Mouse (Mus musculus) embryonic facial prominence, embryonic 15.5 days (tissue): Measurements from ENCODE around the gene Gm17622. TPM values are rescaled to one million over a fixed set of nuclear protein-coding genes. Genes with fewer than 3 reads are reported as not detected.
A peak's percentile ranks its signal among the peaks of the same experiment; 100 is the strongest.

Experiments
- ATAC-seq: fragments of 200-750 bp; cut with Nextera tagmentation; 2 replicates; pipeline ENCODE4 v1.8.0; 2017; ENCODE audit warnings: low read depth, moderate TSS enrichment; ENCODE audit not compliant: insufficient number of reproducible peaks, low FRiP score, low TSS enrichment
- H3K27ac ChIP-seq: fragments of 300-500 bp; sonication (generic); replicated peaks from 2 replicates; pipeline ENCODE4 v1.5.1; 2015; ENCODE audit warnings: mild to moderate bottlenecking, inconsistent platforms
- H3K27me3 ChIP-seq: fragments of 300-500 bp; sonication (generic); 2 replicates; pipeline ENCODE4 v1.6.1; 2015; ENCODE audit warnings: inconsistent platforms
- H3K36me3 ChIP-seq: fragments of 300-500 bp; sonication (generic); 2 replicates; pipeline ENCODE4 v1.6.1; 2015; ENCODE audit warnings: mild to moderate bottlenecking, inconsistent platforms
- H3K4me1 ChIP-seq: fragments of 300-500 bp; sonication (generic); 2 replicates; pipeline ENCODE4 v1.6.1; 2015; ENCODE audit warnings: inconsistent platforms
- H3K4me2 ChIP-seq: fragments of 300-500 bp; sonication (generic); replicated peaks from 2 replicates; pipeline ENCODE4 v1.6.1; 2015; ENCODE audit warnings: mild to moderate bottlenecking, inconsistent platforms
- H3K4me3 ChIP-seq: fragments of 300-500 bp; sonication (generic); replicated peaks from 2 replicates; pipeline ENCODE4 v1.5.1; 2015; ENCODE audit warnings: mild to moderate bottlenecking, inconsistent platforms
- H3K9ac ChIP-seq: fragments of 300-500 bp; sonication (generic); 2 replicates; pipeline ENCODE4 v1.6.1; 2015; ENCODE audit warnings: inconsistent platforms
- H3K9me3 ChIP-seq: fragments of 300-500 bp; sonication (generic); replicated peaks from 2 replicates; pipeline ENCODE4 v1.6.1; 2016; ENCODE audit warnings: inconsistent platforms
- WGBS: fragments of 180-500 bp; shearing (Covaris S2); methylation state at CpG from one replicate; pipeline ENCODE4 v1.1.7; 2015; 5-methylcytosine and 5-hydroxymethylcytosine counted together
- polyA plus RNA-seq: library from polyadenylated mRNA; unstranded; fragments of >200 nt; fragmentation: Nextera tagmentation; extraction: Ambion mirVana; gene quantifications from 2 replicates; pipeline ENCODE4 v1.2.1, GENCODE M21; 2015

Gm17622 gene
- not detected in 2 replicates for polyA plus RNA-seq

DNA sequence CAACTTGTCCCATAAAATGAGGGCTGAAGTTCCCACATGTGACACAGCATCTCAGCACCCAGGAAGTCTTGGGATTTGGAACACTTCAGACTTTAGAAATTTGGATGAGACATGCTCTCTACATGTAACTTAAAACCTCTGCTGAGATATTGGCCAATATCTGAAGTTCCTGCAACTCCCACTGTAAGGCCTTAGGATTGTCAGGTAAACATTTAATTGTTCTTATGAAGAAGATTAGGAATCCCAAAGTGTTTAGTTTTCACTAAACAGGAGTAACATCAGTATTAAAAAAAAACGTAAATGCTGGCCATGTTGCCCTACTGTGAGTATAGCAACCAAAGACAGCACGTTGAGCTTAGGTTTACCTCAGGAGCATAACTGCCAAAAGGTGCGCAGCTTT, at the start of gene Gm17622:
Gene Gm17622, plus strand, starts transcription at position 301 of the 400 bp plus-strand sequence.
- no peak for ATAC-seq
- 95% methylated on average over 3 of the region's 3 CpGs for WGBS
- Histone ChIP-seq H3K9me3 (no peaks in the 10 kb centered on the region), H3K36me3 (peaks cover 26% of the 10 kb centered on the region), H3K4me1 (no peaks in the 10 kb centered on the region), H3K4me3 (no peak within 1 kb of the TSS), H3K4me2 (no peak within 1 kb of the TSS), H3K27me3 (no peaks in the 10 kb centered on the region), H3K9ac (no peak within 1 kb of the TSS), H3K27ac (no peak within 1 kb of the TSS)

DNA sequence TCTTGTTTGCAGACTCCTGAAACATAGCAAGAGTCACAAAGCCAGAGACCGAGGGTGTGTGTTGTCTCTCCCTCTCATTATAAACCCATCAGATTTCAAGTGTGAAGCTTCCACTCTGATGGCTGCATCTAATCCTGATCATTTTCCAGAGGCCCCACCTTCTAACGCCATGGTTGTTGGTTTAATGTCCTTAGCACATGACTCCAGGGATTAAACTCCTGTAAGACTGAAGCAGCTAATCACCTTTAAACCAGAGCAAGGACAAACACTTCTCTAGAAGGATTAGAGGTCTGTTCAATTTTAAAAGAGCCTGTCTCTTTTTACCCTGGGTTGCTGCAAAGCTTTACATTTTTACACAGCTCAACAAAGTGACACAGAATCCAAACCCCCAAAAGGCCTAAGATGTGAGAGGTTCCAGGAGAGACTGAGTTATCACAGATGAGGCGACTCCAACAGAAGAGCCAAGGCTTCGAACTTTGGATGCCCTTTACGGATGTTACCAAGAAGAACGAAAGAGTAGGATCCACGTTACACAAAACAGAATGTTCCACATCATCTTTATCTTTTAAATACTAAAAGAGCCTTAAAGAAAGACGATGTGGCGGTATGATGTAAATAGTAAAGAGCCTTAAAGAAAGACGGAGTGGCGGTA, 40.2 kb upstream of the Gm17622 start:
- no peaks in the 10 kb centered on the region for H3K9me3 ChIP-seq
- ATAC-seq = no peak
- no peaks in the 10 kb centered on the region for H3K27me3 ChIP-seq
- no peak overlapping the region for H3K4me3 ChIP-seq
- 74% methylated on average over 11 of the region's 11 CpGs for WGBS
- no peaks in the 10 kb centered on the region for H3K36me3 ChIP-seq
- H3K27ac ChIP-seq = no peak overlapping the region
- H3K4me1 ChIP-seq = no peaks in the 10 kb centered on the region
- no peak overlapping the region for H3K9ac ChIP-seq
- H3K4me2 ChIP-seq = no peak overlapping the region

DNA sequence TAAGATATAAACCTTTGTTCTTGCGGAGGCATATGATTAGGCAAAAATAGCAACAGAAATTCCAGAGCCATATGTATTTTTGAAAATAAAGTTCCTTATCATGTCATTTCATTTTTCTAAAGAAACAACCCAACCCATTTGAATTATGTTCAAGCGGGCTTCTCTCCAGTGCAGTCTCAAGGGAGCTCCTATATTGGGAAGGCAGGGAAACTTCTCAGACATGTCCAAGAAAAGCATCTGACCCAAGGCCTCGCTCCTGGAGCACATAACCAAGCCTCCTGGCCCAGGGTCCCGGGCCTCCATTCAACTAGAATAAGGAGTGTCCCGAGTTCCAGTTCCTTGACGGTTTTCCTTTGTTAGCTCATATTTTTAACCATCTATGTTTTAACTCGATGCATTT, 39.7 kb upstream of the Gm17622 start:
- H3K9me3 ChIP-seq = no peaks in the 10 kb centered on the region
- no peaks in the 10 kb centered on the region for H3K36me3 ChIP-seq
- no peak overlapping the region for H3K27ac ChIP-seq
- 80% methylated on average over 7 of the region's 7 CpGs for WGBS
- H3K4me1 ChIP-seq = no peaks in the 10 kb centered on the region
- no peak overlapping the region for H3K9ac ChIP-seq
- H3K4me3 ChIP-seq = no peak overlapping the region
- no peak for ATAC-seq
- H3K27me3 ChIP-seq = no peaks in the 10 kb centered on the region
- H3K4me2 ChIP-seq = no peak overlapping the region

DNA sequence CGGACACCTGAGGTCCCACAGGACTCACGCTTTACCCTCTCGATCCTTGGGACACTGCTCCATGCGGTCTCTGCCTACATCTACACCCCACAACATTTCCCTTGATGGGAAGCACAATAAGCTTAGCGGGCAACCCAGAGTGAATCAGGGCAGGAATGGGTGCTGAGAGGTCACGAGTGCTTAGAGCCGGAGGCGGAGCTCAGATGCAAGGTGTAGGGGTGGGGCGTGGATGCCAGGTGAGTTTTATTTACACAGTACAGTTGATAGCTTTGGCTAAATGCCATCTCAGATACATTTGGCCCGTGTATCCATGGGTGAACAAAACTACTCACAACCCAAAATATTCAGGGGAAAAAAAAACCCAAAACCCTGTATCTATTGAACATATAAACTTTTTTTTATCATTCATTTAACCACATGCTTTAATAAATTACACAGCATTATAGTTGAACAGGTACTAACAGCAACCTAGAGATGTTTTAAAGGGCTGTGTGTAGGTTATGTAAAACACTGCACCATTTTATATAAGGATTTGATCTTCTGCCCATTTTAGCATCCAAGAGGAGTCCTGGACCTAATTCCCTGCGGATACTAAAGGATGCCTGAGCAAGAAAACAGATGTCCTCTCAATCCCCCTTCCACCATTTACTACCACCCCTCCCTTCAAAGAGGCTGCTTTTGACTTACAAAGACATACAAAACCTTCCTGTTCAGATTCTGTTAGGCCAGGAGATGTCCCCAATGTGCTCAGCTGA, 39.0 kb upstream of the Gm17622 start:
- Histone ChIP-seq H3K9ac (no peak overlapping the region), H3K27ac (no peak overlapping the region), H3K4me3 (no peak overlapping the region), H3K9me3 (no peaks in the 10 kb centered on the region), H3K36me3 (no peaks in the 10 kb centered on the region), H3K4me1 (no peaks in the 10 kb centered on the region), H3K4me2 (no peak overlapping the region), H3K27me3 (no peaks in the 10 kb centered on the region)
- no peak for ATAC-seq
- 82% methylated on average over 11 of the region's 11 CpGs for WGBS

DNA sequence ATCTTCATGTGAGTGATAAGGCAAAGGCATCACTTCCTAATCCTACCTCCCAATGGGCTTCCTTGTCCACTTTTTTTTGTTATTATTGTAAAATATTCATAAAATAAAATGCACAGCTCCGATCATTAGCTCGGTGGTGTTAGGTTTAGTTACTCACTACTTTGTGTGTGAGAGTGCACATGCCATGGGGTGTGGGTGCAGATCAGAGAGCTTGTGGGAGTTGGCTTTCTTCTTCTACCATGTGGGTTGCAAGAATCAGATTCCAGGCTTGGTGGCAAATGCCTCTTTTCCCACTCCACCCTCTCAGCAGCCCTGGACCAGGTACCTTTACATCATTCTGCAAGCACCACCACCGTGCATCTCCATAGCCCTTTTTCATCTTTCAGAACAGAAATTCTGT, 37.9 kb upstream of the Gm17622 start:
- no peak overlapping the region for H3K4me3 ChIP-seq
- H3K27me3 ChIP-seq = no peaks in the 10 kb centered on the region
- WGBS = 92% methylated on average over 3 of the region's 3 CpGs
- no peaks in the 10 kb centered on the region for H3K36me3 ChIP-seq
- no peak overlapping the region for H3K27ac ChIP-seq
- H3K9ac ChIP-seq = no peak overlapping the region
- H3K9me3 ChIP-seq = no peaks in the 10 kb centered on the region
- H3K4me2 ChIP-seq = no peak overlapping the region
- ATAC-seq = no peak
- 0 out of 2 replicates have a peak, but pooled peaks cover under 1% of the 10 kb centered on the region for H3K4me1 ChIP-seq

DNA sequence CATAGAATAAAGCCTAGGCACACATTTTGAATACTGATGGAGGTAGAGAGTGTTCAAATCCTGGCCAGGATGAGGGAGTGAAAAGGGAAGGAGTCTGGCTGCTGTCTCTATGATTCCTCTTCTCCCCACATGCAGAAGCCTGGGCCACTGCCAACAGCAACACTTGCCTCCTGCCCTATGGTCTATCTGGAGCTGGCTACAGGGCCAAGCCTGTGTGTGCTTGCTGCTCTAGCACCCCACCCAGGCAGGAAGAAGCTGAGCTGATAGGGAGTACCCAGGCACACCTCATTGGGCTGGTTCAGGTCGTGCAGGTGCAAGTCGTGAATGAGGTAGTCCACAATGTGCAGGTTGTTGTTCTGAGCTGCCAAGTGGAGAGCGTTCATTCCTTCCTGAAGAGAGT, 36.2 kb upstream of the Gm17622 start:
- no peaks in the 10 kb centered on the region for H3K36me3 ChIP-seq
- no peaks in the 10 kb centered on the region for H3K27me3 ChIP-seq
- H3K4me3 ChIP-seq = no peak overlapping the region
- no peak overlapping the region for H3K27ac ChIP-seq
- no peak overlapping the region for H3K9ac ChIP-seq
- 74% methylated on average over 3 of the region's 3 CpGs for WGBS
- 0 out of 2 replicates have a peak, but pooled peaks cover 5% of the 10 kb centered on the region for H3K4me1 ChIP-seq
- no peaks in the 10 kb centered on the region for H3K9me3 ChIP-seq
- no peak overlapping the region for H3K4me2 ChIP-seq
- no peak for ATAC-seq

DNA sequence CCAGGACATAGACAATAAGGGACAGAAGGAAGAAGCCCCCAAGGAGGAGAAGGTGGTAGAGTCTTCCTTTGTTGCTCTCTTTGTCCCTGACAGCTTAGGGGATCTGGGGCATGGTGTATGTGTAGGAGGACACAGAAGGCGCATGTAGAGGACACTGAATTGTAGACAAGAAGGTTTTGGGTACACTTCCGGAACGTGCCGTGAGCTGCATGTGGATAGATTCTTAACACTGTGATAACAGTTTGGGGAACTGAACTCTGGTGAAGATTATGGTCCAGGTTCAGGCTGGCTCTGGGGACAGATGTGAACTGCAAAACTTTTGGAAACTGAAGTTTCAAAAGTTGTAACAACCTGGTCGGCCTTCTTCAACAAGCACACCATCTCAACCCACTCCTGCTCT, 33.0 kb upstream of the Gm17622 start:
- H3K36me3 ChIP-seq = no peaks in the 10 kb centered on the region
- no peak overlapping the region for H3K9ac ChIP-seq
- no peak for ATAC-seq
- no peaks in the 10 kb centered on the region for H3K27me3 ChIP-seq
- H3K27ac ChIP-seq = peak overlapping the region; percentile 61
- 83% methylated on average over 5 of the region's 5 CpGs for WGBS
- no peaks in the 10 kb centered on the region for H3K9me3 ChIP-seq
- no peak overlapping the region for H3K4me2 ChIP-seq
- no peak overlapping the region for H3K4me3 ChIP-seq
- H3K4me1 ChIP-seq = 0 out of 2 replicates have a peak, but pooled peaks cover 5% of the 10 kb centered on the region

DNA sequence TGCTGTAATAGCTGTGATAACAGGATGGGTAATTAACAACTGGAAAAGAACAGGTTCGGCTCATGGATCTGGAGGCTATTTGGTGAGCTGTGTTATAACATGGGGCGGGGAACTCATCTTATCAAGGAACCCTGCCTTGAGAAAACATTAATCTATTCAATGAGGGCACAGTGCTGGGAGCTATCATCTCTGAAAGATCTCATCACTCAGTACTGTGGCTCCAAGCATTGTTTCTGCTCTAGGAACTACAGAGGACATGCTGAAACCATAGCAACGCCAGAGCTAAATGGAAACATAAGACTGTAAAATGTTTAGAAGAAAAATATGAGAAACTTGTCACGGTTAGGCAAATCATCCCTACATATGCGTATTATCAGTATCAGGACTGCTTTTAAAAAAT, 32.5 kb upstream of the Gm17622 start:
- 39% methylated on average over 5 of the region's 5 CpGs for WGBS
- no peak overlapping the region for H3K4me3 ChIP-seq
- H3K4me1 ChIP-seq = 0 out of 2 replicates have a peak, but pooled peaks cover 5% of the 10 kb centered on the region
- no peaks in the 10 kb centered on the region for H3K9me3 ChIP-seq
- ATAC-seq = peak; percentile 77; the same call in 1 of the 2 replicates
- no peaks in the 10 kb centered on the region for H3K27me3 ChIP-seq
- H3K4me2 ChIP-seq = no peak overlapping the region
- H3K36me3 ChIP-seq = no peaks in the 10 kb centered on the region
- H3K9ac ChIP-seq = no peak overlapping the region
- H3K27ac ChIP-seq = peak overlapping the region; percentile 61

DNA sequence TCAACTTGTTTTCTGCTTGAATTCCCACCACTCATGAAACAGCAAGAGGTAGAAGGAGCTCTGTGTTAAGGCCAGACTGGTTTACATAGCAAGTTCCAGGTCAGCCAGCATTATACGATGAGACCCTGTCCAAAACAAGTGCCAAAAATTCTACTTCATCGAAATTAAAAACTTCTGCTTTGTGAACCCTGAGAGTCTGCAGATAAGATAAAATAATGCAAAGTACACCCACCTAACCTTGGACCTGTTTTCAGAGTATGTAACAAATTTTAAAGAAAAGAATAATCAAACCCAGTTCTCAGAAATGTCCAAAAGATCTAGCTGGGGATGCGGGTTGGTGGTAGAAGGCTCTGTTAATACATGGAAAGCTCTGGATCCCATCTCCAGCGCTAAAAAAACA, 31.9 kb upstream of the Gm17622 start:
- WGBS = 70% methylated on average over 4 of the region's 4 CpGs
- Histone ChIP-seq H3K9me3 (no peaks in the 10 kb centered on the region), H3K27ac (peak overlapping the region; percentile 61; the same call in 1 of the 2 replicates), H3K4me2 (no peak overlapping the region), H3K4me1 (0 out of 2 replicates have a peak, but pooled peaks cover 5% of the 10 kb centered on the region), H3K27me3 (no peaks in the 10 kb centered on the region), H3K36me3 (no peaks in the 10 kb centered on the region), H3K4me3 (no peak overlapping the region), H3K9ac (no peak overlapping the region)
- ATAC-seq = no peak

DNA sequence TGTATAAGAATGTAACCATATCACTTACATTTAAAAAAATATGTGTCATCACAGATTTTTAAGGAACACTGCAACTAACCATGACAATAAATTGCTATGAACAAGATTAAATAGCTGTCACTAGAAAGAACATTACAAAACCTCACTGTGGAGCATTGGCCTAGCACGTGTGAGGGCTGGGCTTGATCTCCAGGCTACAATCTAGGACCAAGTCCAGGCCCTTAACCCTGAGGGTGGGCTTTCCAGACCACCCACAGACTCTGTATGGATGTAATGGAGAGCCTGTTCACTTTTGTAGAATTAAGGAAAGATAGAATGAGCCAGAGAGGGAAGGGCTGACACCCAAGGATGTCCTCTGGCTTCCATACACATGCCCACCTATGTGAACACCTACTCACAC, 27.9 kb upstream of the Gm17622 start:
- Histone ChIP-seq H3K27ac (no peak overlapping the region), H3K27me3 (no peaks in the 10 kb centered on the region), H3K4me3 (no peak overlapping the region), H3K9me3 (no peaks in the 10 kb centered on the region), H3K4me1 (0 out of 2 replicates have a peak, but pooled peaks cover 4% of the 10 kb centered on the region), H3K9ac (no peak overlapping the region), H3K36me3 (no peaks in the 10 kb centered on the region), H3K4me2 (no peak overlapping the region)
- 45% methylated on average over 1 of the region's 1 CpGs for WGBS
- no peak for ATAC-seq

DNA sequence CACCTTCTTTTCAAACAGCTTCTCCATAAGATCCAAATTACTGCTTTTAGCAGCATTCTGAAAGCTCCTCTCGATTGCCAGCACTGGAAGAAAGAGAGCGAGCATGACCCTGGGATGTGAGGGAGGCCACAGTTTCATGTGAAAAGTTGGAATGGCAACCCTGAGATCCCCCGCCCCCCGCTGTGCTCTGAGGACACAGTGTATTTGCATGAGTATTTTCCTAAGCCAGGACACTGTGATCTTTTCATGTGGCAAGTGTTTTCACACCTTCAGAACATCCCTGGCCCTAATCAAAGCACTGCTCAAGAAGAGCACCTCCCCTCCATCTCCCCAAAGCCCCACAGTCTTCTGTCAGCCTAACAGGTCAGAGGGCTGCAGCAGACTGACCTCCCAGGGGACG, 25.2 kb upstream of the Gm17622 start:
- no peaks in the 10 kb centered on the region for H3K36me3 ChIP-seq
- no peak overlapping the region for H3K9ac ChIP-seq
- no peak overlapping the region for H3K4me2 ChIP-seq
- no peak overlapping the region for H3K27ac ChIP-seq
- WGBS = 60% methylated on average over 5 of the region's 5 CpGs
- H3K4me3 ChIP-seq = no peak overlapping the region
- ATAC-seq = no peak
- no peaks in the 10 kb centered on the region for H3K4me1 ChIP-seq
- H3K9me3 ChIP-seq = no peaks in the 10 kb centered on the region
- no peaks in the 10 kb centered on the region for H3K27me3 ChIP-seq
